Mouse (Mus musculus): Measurements from ENCODE around the gene Zfp366.

Gene Zfp366

DNA sequence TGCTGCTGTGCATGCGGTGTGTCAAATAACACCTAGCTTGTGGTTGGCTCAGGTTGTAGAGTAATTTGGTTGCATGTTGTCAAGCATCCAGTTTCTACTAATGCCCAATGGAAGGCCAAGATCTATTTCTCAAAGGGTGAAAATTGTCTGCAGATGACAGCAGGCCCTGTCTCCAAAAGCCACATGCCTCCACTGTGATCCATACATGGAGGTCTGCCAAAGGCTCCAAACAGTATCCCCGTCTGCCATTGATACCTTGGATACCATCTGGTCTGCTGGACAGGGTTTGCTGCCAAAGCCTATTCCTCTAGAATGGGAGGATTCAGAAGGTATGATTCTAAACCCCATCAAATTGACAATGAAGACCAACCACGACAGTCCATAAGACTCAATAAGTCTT lies 74.1 kb downstream of the Zfp366 start:
- DNase-seq: no peak

GRCm38 (mm10) chr13:99259502-99260174 lies 75.0 kb downstream of the Zfp366 start:
- no peak for DNase-seq

DNA sequence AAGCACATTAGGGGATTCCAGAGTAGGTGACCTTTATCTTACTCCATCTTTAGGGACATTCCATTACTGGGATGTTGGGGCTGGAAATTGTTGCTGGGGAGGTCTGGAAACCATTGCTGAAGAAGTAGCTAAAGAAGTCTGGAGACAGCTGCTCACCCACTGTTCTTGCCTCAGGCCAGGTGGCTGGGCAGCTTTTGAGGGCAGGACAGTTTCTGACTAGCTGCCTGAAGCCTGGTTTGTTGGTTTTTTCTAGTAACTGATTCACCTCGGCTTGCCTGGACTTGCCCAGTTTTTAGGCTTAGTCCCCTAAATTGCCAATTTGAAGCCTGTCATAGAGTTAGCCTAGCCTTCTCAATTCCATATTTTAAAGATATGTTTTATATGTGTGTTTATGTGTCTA lies 77.8 kb downstream of the Zfp366 start:
- DNase-seq: no peak

DNA sequence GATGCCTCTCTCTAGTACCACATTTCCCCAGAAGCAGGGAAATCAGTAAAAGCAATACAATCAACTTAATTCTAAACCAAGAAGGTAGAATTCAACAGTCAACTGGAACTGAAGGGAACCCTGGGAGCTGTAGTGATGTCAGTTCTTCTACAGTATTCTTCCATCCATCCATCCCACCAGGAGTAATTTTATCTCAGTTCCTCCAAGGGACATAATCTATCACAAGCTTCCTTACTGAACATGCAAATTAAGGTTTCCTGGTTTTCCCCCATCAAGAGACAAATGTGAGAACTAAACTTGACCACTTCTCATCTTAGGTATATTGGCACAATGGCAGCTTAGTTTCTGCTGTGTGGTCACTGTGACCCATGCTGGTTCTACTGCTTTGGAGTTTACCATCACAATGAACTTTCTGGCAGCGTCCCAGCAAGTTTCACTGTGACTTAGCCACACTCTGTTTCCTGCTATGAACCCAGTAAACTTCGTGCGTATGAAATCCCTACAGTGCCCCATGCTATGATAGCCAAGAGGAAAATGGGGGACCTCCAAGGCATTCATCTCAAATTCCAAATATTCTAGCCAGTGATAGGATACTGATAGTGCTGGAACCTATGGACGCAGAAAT lies 78.6 kb downstream of the Zfp366 start:
- no peak for DNase-seq

GRCm38 (mm10) chr13:99264483-99264882 lies 79.9 kb downstream of the Zfp366 start:
- no peak for DNase-seq

DNA sequence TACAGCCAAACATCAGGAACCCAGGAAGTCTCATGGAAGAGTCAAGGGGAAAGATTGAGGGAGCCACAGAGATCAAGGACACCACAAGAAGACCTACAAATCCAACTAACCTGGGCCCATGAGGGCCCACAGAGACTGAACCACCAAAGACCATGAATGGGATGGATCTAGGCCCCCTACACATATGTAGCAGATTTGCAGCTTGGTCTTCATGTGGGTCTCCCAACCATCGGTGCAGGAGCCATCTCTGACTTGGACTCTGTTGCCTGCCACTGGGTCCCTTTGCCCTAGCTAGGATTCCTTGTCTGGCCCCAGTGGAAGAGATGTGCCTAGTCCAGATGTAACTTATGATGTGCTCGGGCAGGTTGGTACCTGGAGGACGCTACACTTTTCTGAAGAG lies 87.4 kb downstream of the Zfp366 start:
- no peak for DNase-seq

GRCm38 (mm10) chr13:99277521-99277920 lies 92.9 kb downstream of the Zfp366 start:
- no peak for DNase-seq

- DNase-seq: no peak
These were observed 93.9 kb downstream of the Zfp366 start for GRCm38 (mm10) chr13:99278511-99278910.

DNA sequence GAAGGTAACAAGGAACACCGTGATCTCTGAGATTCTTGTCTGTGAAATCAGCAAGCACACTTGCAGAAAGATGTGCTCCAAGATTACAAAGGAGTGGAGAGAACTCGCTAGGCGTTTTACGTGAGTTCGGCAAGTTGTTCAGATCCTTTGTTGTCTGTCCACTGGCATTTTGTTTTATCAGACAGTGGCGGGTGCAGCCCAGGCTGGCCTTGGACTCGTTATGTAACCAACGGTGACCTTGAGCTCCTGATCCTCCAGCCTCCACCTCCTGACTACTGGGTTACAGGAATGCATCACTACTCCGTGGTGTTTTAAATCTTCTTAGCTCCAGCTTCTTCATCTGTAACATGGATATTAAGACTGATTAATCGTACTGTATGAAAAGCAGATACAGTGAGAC lies 94.7 kb downstream of the Zfp366 start:
- DNase-seq: no peak

DNA sequence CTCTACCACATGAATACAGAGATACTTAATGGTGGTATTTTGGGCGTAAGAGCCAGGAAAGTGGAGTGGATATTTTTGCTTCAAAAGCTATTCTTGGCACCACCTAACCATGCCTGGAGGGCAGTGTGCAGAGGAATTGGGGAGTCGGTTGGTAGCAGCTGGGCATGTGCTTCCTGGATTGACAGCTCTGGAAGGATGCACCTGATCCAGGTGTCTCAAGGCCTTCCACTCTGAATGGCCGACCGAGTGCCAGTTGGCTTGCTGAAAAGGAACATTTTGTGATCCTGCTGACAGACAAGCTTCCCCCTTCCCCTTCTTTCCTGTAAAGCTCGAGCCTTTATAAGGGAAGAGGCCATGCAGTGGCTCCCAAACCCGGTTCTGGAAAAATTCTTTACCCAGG lies 98.3 kb downstream of the Zfp366 start:
- no peak for DNase-seq

DNA sequence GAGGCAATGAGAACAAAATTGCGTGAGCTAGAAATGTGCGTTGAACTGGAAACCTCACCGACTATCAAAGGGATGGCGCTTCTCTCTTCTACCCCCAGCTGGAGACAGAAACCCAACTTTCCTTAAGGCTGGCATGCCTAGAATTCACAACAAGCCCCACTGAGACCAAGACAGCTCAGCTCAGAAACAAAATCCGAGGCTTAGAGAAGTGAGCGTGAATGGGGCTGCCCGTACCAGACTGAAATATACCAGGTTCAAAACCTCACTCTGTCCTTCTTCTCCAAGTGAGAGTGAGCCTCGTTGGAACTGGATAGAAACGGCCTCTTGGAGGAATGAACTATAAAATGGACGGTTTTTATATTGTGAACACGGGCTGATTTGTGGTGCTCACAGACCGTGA lies 99.3 kb downstream of the Zfp366 start:
- DNase-seq: no peak

- DNase-seq: no peak
These were observed 100.0 kb downstream of the Zfp366 start for GRCm38 (mm10) chr13:99284400-99285160.

DNA sequence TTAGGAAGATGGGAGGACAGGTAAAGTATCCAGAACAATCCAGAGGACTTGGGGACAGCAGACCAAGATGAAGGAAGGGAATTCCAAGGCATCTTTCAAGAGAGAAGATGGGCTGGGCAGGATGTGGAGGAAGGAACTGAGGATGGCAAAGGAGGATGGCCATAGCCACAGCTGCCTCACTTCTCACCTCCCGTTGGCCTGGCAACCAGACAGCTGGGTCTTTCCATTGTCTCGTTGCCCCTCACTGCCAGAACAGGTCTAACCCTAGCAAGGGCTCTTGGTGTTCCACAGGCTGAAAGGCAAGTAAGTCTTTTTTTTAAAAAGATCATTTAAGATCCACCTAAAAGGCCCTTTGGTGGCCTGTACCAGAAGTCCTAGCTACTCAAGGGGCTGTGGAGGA lies 100.6 kb downstream of the Zfp366 start:
- DNase-seq: no peak

DNA sequence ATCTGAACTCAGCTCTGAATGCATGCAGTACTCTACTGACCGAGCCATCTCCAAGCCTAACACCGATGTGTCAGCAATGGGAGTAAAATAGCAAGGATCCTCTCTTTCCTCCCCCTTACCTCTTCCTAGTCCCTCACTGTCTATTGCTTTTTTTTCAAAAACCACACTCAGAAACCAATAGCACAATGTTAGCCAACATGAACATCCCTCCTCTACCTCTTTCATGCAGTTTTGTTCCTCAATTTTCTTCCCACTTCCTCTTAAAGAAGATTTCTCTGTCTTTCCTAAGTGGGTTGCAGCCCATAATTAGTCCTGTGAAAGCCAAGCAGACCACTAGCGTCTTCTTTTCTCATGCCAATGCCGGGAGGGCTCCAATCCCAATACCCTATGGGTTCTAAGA lies 102.6 kb downstream of the Zfp366 start:
- DNase-seq: no peak

- DNase-seq: no peak
These were observed 103.2 kb downstream of the Zfp366 start for GRCm38 (mm10) chr13:99287786-99288185.

DNA sequence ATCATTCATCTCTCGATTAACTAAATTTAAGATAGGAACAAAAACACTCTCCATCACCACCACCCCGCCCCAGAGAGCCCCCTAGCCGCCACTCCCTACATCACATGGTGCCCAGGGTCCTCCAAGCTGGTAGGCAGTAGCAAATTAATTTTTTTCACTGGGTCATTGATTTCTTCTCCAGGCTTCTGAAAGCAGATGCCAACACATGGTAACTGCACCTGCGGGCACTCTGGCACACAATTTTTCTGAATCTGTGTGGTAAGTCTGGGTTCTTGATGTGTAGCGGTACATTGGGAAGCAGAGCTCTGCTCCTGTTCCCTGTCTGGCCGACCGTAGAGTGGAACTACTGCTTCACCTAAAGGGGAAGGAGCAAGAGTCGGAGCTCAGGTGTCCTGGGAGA lies 106.1 kb downstream of the Zfp366 start:
- no peak for DNase-seq

DNA sequence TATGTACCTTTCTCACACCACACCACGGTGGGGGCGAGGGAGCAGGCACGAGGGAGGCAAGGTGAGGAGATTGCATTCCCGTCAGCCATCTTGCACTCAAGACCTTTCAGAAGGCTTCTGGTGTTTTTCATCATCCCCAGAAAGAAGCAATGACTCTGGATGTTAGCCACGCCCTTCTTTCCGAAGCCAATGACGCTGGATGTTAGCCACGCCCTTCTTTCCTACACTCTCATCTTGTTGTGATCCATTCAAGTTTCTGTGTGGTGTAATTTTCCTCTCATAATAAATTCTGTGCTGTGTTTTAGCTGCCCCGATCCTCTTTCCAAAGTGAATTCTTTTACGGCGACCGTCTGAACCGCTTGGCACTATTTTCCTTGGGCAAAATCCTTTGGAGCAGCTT lies 109.6 kb downstream of the Zfp366 start:
- DNase-seq: no peak

DNA sequence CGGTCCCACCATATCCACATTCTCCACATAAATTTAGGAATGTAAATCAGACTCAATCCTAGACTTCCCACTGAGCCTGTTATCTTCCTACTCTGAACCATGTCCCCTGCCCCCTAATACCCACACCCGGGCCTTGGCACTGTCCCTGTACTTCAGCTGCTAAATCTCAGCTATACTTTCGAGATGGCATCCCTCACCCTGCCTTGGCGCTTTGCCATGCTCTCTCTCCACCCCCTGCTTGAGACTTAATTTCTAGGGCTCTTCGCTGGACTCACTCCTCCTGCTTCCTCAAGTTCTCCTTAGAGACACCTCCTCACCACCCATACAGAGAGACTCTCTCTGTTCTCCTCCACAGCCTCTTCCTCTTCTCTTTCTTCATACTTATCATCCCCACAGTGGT lies 115.3 kb downstream of the Zfp366 start:
- no peak for DNase-seq

Data from lung, postnatal 36 days (tissue).